Comparison of ENCODE assay signal across 11 mouse cellular contexts in genomic region chr2:74409856-74410404, GRCm38 (mm10).
DNase-seq lines count a peak whose midpoint lies in the region; ATAC-seq and TF ChIP-seq lines count a peak whose summit lies in the region.
"Had no signal": no experiment of that assay in that cellular context is flagged by ENCODE, and none has a peak within 500 bp of the region (broad histone marks: within the 10 kb centered on the region; RNA-seq: fewer than 3 reads in every experiment).

No protein-coding gene starts in this region.

- no peak overlapping the region for H3K27ac ChIP-seq in heart, embryonic 11.5 days (ENCODE audit: low read depth, low read length)
- no peak overlapping the region for H3K27ac ChIP-seq in liver, postnatal 0 days (ENCODE audit: low read depth)
- no peak overlapping the region for H3K27ac ChIP-seq in thymus, adult 2 months (ENCODE audit: control insufficient read depth, insufficient read depth, low read length)
- H3K27ac ChIP-seq: midbrain, embryonic 12.5 days had no signal

- TF ChIP-seq EP300 in liver, postnatal 0 days (IDR thresholded peaks at IDR 0.05; ENCODE audit: low read depth), result no peak

- TF ChIP-seq CTCF in liver, postnatal 0 days (IDR thresholded peaks at IDR 0.05; ENCODE audit: low read depth), result no peak
- TF ChIP-seq CTCF in thymus, adult 2 months (IDR thresholded peaks at IDR 0.05; ENCODE audit: borderline replicate concordance, control insufficient read depth, extremely low read depth, insufficient read depth, low read length, poor library complexity), result no peak

- H3K4me1 ChIP-seq in heart, embryonic 11.5 days (ENCODE audit: control insufficient read depth, insufficient read depth, low read length), result no peaks in the 10 kb centered on the region
- no peaks in the 10 kb centered on the region for H3K4me1 ChIP-seq in liver, postnatal 0 days (ENCODE audit: insufficient read depth)
- H3K4me1 ChIP-seq in thymus, adult 2 months (replicated peaks; ENCODE audit: control insufficient read depth, insufficient read depth, low read length), result no peaks in the 10 kb centered on the region

- no peak for TF ChIP-seq POLR2A in thymus, adult 2 months (IDR thresholded peaks at IDR 0.05; ENCODE audit: control insufficient read depth, extremely low read depth, insufficient read depth, low read length, poor library complexity)

- no peak overlapping the region for H3K4me3 ChIP-seq in heart, embryonic 11.5 days (ENCODE audit: low read depth, low read length)
- no peak overlapping the region for H3K4me3 ChIP-seq in liver, postnatal 0 days (ENCODE audit: low read depth, low read length)
- H3K4me3 ChIP-seq in thymus, adult 2 months (ENCODE audit: control insufficient read depth, insufficient read depth, low read length), result no peak overlapping the region
- H3K4me3 ChIP-seq: midbrain, embryonic 12.5 days had no signal

- H3K27me3 ChIP-seq in heart, embryonic 11.5 days (ENCODE audit: control insufficient read depth, insufficient read depth, low read length), result no peaks in the 10 kb centered on the region
- no peaks in the 10 kb centered on the region for H3K27me3 ChIP-seq in liver, postnatal 0 days (ENCODE audit: insufficient read depth, low read length)
- H3K27me3 ChIP-seq in thymus, adult 2 months (ENCODE audit: control insufficient read depth, insufficient read depth, low read length), result no peaks in the 10 kb centered on the region
- H3K27me3 ChIP-seq: midbrain, embryonic 12.5 days had no signal

- no peak overlapping the region for H3K4me2 ChIP-seq in heart, embryonic 11.5 days
- no peak overlapping the region for H3K4me2 ChIP-seq in liver, postnatal 0 days (ENCODE audit: low read depth, low read length)
- H3K4me2 ChIP-seq: midbrain, embryonic 12.5 days had no signal

- no peaks in the 10 kb centered on the region for H3K9me3 ChIP-seq in heart, embryonic 11.5 days (replicated peaks; ENCODE audit: control insufficient read depth, low read length)
- no peaks in the 10 kb centered on the region for H3K9me3 ChIP-seq in liver, postnatal 0 days (ENCODE audit: low read length)
- H3K9me3 ChIP-seq: midbrain, embryonic 12.5 days had no signal

- ATAC-seq in heart, embryonic 11.5 days (replicated peaks; ENCODE audit: insufficient number of reproducible peaks, low FRiP score, low TSS enrichment), result no peak
- ATAC-seq in liver, postnatal 0 days, result no peak

- no peak overlapping the region for H3K9ac ChIP-seq in heart, embryonic 11.5 days (ENCODE audit: low read depth, low read length)
- no peak overlapping the region for H3K9ac ChIP-seq in liver, postnatal 0 days (replicated peaks)
- H3K9ac ChIP-seq: midbrain, embryonic 12.5 days had no signal

- DNase-seq in heart, adult 9 months (ENCODE audit: low spot score in 2 of 2), result peak; percentile 16 to 49
- peak; percentile 4 for DNase-seq in NIH3T3 (ENCODE audit: low read depth)
- DNase-seq in gastrocnemius, postnatal 25 days, result peak; percentile 53
- DNase-seq in lung, postnatal 10 days, result peak; percentile 69
- DNase-seq in cerebellum, postnatal 4 days (ENCODE audit: low spot score in 2 of 2), result no peak
- DNase-seq in liver, postnatal 0 days, result no peak
- no peak for DNase-seq in thymus, adult 2 months
- DNase-seq: adrenal gland, adult 2 months; cerebellum, postnatal 36 days had no signal

- 71% methylated on average over 4 of the region's 4 CpGs for WGBS in heart, embryonic 11.5 days (ENCODE audit: insufficient replicate concordance)
- 70% methylated on average over 4 of the region's 4 CpGs for WGBS in liver, postnatal 0 days (ENCODE audit: insufficient replicate concordance)
- WGBS in thymus, adult 2 months, result 83% methylated on average over 4 of the region's 4 CpGs

- no peaks in the 10 kb centered on the region for H3K36me3 ChIP-seq in heart, embryonic 11.5 days (ENCODE audit: control insufficient read depth, insufficient read depth, low read length)
- H3K36me3 ChIP-seq in liver, postnatal 0 days (replicated peaks; ENCODE audit: insufficient read depth, low read length), result no peaks in the 10 kb centered on the region
- H3K36me3 ChIP-seq in thymus, adult 2 months (ENCODE audit: control insufficient read depth, insufficient read depth, low read length), result no peaks in the 10 kb centered on the region
- H3K36me3 ChIP-seq: midbrain, embryonic 12.5 days had no signal

Comparison
In these comparisons a context has a peak if more than half of its experiments do, and no peak if none do; other contexts are left out.
1. DNase-seq: peak in heart, adult 9 months (2 of 2), NIH3T3 (single experiment), gastrocnemius, postnatal 25 days (single experiment) and lung, postnatal 10 days (single experiment); none in cerebellum, postnatal 4 days (0 of 2), liver, postnatal 0 days (single experiment) and thymus, adult 2 months (single experiment).